Mouse (Mus musculus) stomach, adult 2 months (tissue): ENCODE measurements around the gene Ldb1. TPM values are rescaled to one million over a fixed set of nuclear protein-coding genes. Genes with fewer than 3 reads are reported as not detected.

Source experiments
- polyA plus RNA-seq: library from polyadenylated mRNA; depleted of rRNA; stranded (reverse); fragments of >200 nt; gene quantifications from 2 replicates; pipeline ENCODE4 v1.2.3, GENCODE M21; 2012; rRNA removed

Gene Ldb1
- polyA plus RNA-seq, result 55.3 and 56.3 TPM in 2 replicates

DNA sequence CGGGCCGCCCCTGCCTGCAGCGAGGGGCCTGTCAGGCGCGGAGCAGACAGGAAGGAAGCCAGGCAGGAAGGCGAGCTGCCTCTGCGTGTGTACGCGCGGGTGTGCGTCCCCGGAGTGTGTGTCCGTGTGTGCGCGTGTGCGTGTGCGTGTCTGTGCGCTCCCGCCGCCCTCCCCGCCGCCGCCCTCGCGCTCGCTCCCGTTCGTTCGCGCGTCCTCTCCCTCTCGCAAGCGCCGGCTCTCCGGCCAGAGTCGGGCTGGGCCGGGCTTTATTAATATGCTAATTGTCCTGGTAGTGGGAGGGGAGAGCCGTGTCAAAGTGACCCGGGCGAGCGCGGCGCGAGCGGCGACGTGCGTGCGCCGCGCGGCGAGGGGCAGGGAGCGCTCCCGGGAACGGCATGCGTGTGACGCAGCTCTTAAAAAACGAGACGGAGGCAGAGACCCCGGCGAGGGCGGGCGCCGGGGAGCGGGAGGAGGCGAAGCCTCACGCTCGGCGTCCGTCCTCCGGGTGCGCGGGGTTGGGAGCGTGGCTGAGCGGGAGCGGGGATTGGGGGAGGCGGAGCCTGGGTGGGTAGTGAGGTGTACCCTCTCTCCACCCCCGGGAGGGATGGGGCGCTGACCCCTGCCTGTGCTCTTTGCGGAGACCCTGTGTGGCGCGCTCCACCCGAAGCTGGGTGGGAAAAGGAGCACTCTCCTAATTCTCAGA lies at the start of gene Ldb1:
TSS of gene Ldb1 (minus strand) at position 222 of the 703 bp plus-strand sequence.

DNA sequence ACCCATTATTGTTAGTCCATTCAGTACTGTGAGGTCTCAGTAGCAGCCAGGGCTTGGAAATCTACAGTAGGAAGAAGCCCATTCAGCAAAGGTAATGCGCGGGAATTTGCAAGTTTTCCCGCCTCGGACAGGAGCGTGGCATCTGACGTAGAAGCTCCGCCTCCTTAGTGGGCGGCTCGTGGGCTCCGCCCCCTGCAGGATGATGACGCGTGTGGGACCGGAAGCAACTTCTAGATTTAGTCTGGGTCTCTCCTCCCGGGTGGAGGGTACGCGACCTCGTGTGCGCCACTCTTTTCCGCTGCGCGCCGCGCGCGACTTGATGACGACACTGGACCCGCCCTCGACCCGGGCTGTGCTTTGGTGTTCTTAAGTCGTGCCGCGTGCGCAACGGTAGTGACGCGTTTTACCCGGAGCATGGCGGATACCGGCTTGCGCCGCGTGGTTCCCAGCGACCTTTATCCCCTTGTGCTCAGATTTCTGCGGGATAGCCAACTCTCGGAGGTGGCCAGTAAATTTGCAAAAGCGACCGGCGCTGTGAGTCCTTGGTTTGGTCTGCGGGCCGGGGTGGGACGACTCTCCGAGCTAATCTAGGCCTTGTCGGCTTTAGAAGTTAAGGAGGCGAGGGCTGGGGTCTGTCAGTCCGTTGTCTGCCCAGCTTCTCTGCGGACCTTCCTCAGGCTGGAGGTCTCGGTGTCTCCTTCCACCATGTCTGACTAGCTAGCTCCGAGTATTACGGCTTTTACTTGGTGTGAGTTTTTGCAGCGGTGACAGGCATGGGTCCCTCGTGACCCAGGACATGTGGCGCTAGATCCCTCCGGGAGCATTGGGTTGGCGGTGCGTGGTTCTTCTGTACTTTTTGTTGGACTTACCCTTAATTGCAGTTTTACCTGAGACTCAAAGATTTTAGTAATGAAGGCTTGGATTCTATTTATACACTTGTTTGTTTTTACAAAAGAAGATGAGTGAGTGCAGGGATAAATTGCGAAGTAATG lies 30.9 kb upstream of the Ldb1 start, which contains the start of gene Nolc1:
TSS of gene Nolc1 (plus strand) at position 248 of the 992 bp plus-strand sequence.

DNA sequence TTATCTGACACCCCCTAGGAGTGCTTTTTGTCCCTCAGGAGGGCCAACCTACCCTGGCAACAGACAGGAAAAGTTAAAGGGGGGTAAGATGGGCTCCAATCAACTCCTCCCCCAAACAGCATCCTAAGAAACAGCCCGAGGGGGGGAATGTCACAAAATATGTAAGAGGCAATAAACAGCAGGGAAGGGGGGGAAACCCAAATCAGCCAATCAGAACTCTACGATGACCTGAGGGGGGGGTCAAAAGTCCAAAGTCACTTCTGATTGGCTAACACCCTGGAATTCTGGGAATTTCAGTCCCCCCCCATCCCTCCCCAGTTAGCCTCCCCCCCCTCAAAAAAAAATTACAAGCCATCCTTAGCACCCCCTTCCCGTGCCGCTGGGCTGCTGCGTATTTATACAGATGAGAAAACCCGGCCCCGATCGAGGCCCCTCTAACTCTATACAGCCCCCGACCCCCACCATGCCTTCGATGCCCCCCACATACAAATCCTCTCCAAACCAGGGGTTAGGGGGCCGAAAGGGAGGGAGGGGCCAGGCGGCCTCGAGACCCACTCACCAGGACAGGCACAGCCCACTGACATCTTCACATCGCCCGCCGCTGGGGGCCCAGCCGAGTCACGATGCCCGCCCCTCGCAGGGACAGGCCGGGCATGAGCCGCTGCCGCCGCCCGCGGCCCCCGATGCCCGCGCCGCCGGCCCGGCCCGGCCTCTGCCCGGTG lies 582 bp downstream of the Ldb1 start, which contains the start of gene Pprc1:
TSS of gene Pprc1 (plus strand) at position 616 of the 722 bp plus-strand sequence.

DNA sequence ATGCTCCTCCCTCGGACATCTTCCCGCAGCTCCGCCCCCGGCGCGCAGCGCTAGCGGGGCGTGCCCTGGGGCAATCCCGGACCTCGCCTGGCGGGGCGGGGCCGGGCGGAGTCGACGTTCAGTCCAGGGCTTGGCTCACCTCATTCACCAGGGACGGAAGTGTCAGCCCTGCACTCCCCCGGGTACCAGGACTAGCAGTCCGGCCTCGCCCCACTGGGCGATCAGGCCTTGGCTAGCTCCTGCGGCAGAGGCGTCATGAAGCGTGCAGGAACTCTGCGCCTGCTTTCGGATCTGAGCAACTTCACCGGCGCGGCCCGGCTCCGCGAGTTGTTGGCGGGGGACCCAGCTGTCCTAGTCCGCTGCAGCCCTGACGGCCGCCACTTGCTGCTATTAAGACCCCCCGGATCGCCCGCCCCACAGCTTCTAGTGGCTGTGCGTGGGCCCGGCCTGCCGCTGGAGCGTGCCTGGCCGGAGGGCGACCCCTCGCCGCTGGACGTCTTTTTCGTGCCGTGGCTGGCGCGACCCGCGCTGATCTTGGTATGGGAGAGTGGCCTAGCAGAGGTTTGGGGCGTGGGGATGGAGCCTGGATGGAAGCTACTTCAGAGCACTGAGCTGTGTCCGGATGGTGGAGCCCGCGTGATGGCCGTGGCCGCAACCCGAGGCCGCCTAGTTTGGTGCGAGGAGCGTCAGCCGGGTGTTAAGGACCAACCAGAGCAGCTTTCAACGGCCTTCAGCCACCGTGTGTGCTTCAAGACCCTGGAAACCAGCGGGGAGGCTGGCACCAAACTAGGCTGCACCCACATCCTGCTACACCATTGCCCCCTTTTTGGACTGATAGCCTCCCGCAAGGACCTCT lies 41.4 kb downstream of the Ldb1 start, which contains the start of gene Hps6:
TSS of gene Hps6 (plus strand) at position 138 of the 856 bp plus-strand sequence.

DNA sequence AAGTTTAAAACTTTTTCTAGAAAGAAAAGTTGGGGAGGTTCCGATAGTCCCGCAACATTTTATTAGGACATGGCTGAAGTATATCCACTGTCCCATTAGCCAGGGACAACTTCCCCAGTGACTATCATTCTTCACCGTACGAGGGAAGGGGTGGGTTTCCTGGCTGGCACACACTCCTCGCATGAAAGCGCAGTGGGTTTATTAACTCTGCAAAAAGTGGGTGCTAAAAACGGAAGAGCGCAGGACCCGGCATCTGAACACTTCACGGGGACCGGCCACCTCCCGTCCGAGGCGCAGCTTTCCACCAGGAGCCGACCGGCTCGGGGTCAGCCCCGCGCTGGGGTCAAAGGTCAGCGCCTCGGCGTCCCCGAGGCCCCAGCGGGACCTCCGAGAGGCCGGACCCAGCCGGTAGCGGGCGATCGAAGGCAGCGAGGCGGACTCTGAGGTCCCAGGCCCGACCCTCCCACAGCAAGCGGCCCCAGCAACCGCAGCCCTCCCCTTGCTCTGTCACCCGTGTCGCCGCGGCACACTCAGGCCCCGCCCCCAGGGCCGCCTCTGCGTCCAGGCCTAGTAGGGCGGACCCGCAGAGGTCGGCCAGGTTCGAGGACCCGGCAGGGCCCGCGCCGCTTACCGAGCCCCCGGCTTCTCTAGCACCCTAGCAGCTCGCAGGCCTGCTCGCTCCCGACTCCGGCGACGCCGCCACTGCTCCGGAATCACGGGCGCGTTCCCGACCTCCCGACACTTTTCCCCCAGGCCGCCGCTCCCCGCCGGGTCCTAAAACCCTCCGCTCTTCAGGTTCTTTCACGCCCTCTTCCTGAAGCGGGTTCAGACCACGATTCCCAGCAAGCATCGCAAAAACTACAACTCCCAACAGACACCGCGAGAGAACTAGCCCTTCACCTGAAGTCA lies 47.0 kb downstream of the Ldb1 start, which contains the start of gene Armh3:
TSS of gene Armh3 (minus strand) at position 704 of the 909 bp plus-strand sequence.

Other genes starting within 250 kb of the Ldb1 start
- 2.4 and 2.9 TPM in 2 replicates for gene Kcnip2, start 229.2 kb downstream of the Ldb1 start, polyA plus RNA-seq
- 2.9 and 3.2 TPM in 2 replicates for gene Armh3, start 46.7 kb downstream of the Ldb1 start, polyA plus RNA-seq
- 3.5 and 4.7 TPM in 2 replicates for gene Hps6, start 41.7 kb downstream of the Ldb1 start, polyA plus RNA-seq
- 7.7 and 9.5 TPM in 2 replicates for gene Pprc1, start 328 bp downstream of the Ldb1 start, polyA plus RNA-seq
- 1.5 and 1.9 TPM in 2 replicates for gene Nolc1, start 30.6 kb upstream of the Ldb1 start, polyA plus RNA-seq
- gene Elovl3, start 86.7 kb upstream of the Ldb1 start, polyA plus RNA-seq, result 0.03 TPM in 1 of 2 replicates, not detected in the other
- 0.42 and 0.43 TPM in 2 replicates for gene Pitx3, start 103.1 kb upstream of the Ldb1 start, polyA plus RNA-seq
- gene Gbf1, start 107.3 kb upstream of the Ldb1 start, polyA plus RNA-seq, result 78.9 and 80.0 TPM in 2 replicates